Mouse (Mus musculus): ENCODE data around the gene Wnt3a. TPM values are rescaled to one million over a fixed set of nuclear protein-coding genes. Genes with fewer than 3 reads are reported as not detected.
A peak's percentile ranks its signal among the peaks of the same experiment; 100 is the strongest.
"Not testable (repeated sequence)": the region's sequence is repeated elsewhere in the genome, so short reads cannot be mapped to it uniquely, and the experiment has no call there.

The Wnt3a gene
- polyA plus RNA-seq, 1 experiment from 2014 or later: not detected

- H3K9ac ChIP-seq (ENCODE audit: low read length): no peak overlapping the region
- H3K36me3 ChIP-seq (ENCODE audit: control insufficient read depth, insufficient read depth): peaks cover 10% of the 10 kb centered on the region
- no peaks in the 10 kb centered on the region for H3K27me3 ChIP-seq (ENCODE audit: control insufficient read depth, insufficient read depth, low read length)
- no peak overlapping the region for H3K27ac ChIP-seq (ENCODE audit: low read length)
- no peak overlapping the region for H3K4me2 ChIP-seq (ENCODE audit: low read depth, low read length)
- ATAC-seq (replicated peaks; ENCODE audit: extremely low read depth, insufficient read depth, low FRiP score): no peak
- H3K9me3 ChIP-seq (replicated peaks; ENCODE audit: control insufficient read depth, low read length): no peaks in the 10 kb centered on the region
- H3K4me1 ChIP-seq (ENCODE audit: control insufficient read depth, insufficient read depth, low read length): peaks cover 77% of the 10 kb centered on the region
- H3K4me3 ChIP-seq (ENCODE audit: low read length): no peak overlapping the region
These were observed 68.9 kb downstream of the Wnt3a start for GRCm38 (mm10) chr11:59221604-59222003.

- no peak overlapping the region for H3K4me3 ChIP-seq (ENCODE audit: low read length)
- no peak overlapping the region for H3K9ac ChIP-seq (ENCODE audit: low read length)
- H3K36me3 ChIP-seq (ENCODE audit: control insufficient read depth, insufficient read depth): peaks cover 10% of the 10 kb centered on the region
- no peak overlapping the region for H3K4me2 ChIP-seq (ENCODE audit: low read depth, low read length)
- no peak for ATAC-seq (replicated peaks; ENCODE audit: extremely low read depth, insufficient read depth, low FRiP score)
- no peak overlapping the region for H3K27ac ChIP-seq (ENCODE audit: low read length)
- peaks cover 54% of the 10 kb centered on the region for H3K4me1 ChIP-seq (ENCODE audit: control insufficient read depth, insufficient read depth, low read length)
- no peaks in the 10 kb centered on the region for H3K27me3 ChIP-seq (ENCODE audit: control insufficient read depth, insufficient read depth, low read length)
- no peaks in the 10 kb centered on the region for H3K9me3 ChIP-seq (replicated peaks; ENCODE audit: control insufficient read depth, low read length)
These were observed 71.5 kb downstream of the Wnt3a start for GRCm38 (mm10) chr11:59219064-59219463.

GRCm38 (mm10) chr11:59218389-59218998 lies 72.1 kb downstream of the Wnt3a start:
- H3K36me3 ChIP-seq (ENCODE audit: control insufficient read depth, insufficient read depth): peaks cover 10% of the 10 kb centered on the region
- no peak overlapping the region; the same call in 1 of the 2 replicates for H3K4me2 ChIP-seq (ENCODE audit: low read depth, low read length)
- 0 out of 2 replicates have a peak overlapping the region, but pooled peaks have one; percentile 16 for H3K27ac ChIP-seq (ENCODE audit: low read length)
- WGBS: 66% methylated on average over 4 of the region's 4 CpGs
- peaks cover 51% of the 10 kb centered on the region for H3K4me1 ChIP-seq (ENCODE audit: control insufficient read depth, insufficient read depth, low read length)
- no peak overlapping the region for H3K9ac ChIP-seq (ENCODE audit: low read length)
- ATAC-seq (replicated peaks; ENCODE audit: extremely low read depth, insufficient read depth, low FRiP score): no peak
- H3K9me3 ChIP-seq (replicated peaks; ENCODE audit: control insufficient read depth, low read length): no peaks in the 10 kb centered on the region
- no peak overlapping the region for H3K4me3 ChIP-seq (ENCODE audit: low read length)
- H3K27me3 ChIP-seq (ENCODE audit: control insufficient read depth, insufficient read depth, low read length): no peaks in the 10 kb centered on the region

- Histone ChIP-seq H3K4me3 (ENCODE audit: low read length) (no peak overlapping the region), H3K4me2 (ENCODE audit: low read depth, low read length) (no peak overlapping the region), H3K27me3 (ENCODE audit: control insufficient read depth, insufficient read depth, low read length) (no peaks in the 10 kb centered on the region), H3K36me3 (ENCODE audit: control insufficient read depth, insufficient read depth) (peaks cover 17% of the 10 kb centered on the region), H3K9ac (ENCODE audit: low read length) (no peak overlapping the region), H3K9me3 (replicated peaks; ENCODE audit: control insufficient read depth, low read length) (no peaks in the 10 kb centered on the region), H3K4me1 (ENCODE audit: control insufficient read depth, insufficient read depth, low read length) (peaks cover 45% of the 10 kb centered on the region), H3K27ac (ENCODE audit: low read length) (no peak overlapping the region)
- no peak for ATAC-seq (replicated peaks; ENCODE audit: extremely low read depth, insufficient read depth, low FRiP score)
- WGBS: 59% methylated on average over 3 of the region's 3 CpGs
These were observed 73.6 kb downstream of the Wnt3a start for GRCm38 (mm10) chr11:59216955-59217354.

- Histone ChIP-seq H3K36me3 (ENCODE audit: control insufficient read depth, insufficient read depth) (peaks cover 27% of the 10 kb centered on the region), H3K9me3 (replicated peaks; ENCODE audit: control insufficient read depth, low read length) (no peaks in the 10 kb centered on the region), H3K27ac (ENCODE audit: low read length) (no peak overlapping the region), H3K4me3 (ENCODE audit: low read length) (no peak overlapping the region), H3K9ac (ENCODE audit: low read length) (no peak overlapping the region), H3K27me3 (ENCODE audit: control insufficient read depth, insufficient read depth, low read length) (no peaks in the 10 kb centered on the region), H3K4me1 (ENCODE audit: control insufficient read depth, insufficient read depth, low read length) (peaks cover 33% of the 10 kb centered on the region), H3K4me2 (ENCODE audit: low read depth, low read length) (no peak overlapping the region)
- 87% methylated on average over 12 of the region's 12 CpGs for WGBS
- no peak for ATAC-seq (replicated peaks; ENCODE audit: extremely low read depth, insufficient read depth, low FRiP score)
These were observed 77.6 kb downstream of the Wnt3a start for GRCm38 (mm10) chr11:59212892-59213494.

- Histone ChIP-seq H3K4me1 (ENCODE audit: control insufficient read depth, insufficient read depth, low read length) (peaks cover 28% of the 10 kb centered on the region), H3K36me3 (ENCODE audit: control insufficient read depth, insufficient read depth) (peaks cover 27% of the 10 kb centered on the region)
- not testable (repeated sequence) for ATAC-seq (replicated peaks; ENCODE audit: extremely low read depth, insufficient read depth, low FRiP score); H3K27ac ChIP-seq (ENCODE audit: low read length); H3K4me3 ChIP-seq (ENCODE audit: low read length); H3K4me2 ChIP-seq (ENCODE audit: low read depth, low read length); H3K9me3 ChIP-seq (replicated peaks; ENCODE audit: control insufficient read depth, low read length); H3K9ac ChIP-seq (ENCODE audit: low read length); H3K27me3 ChIP-seq (ENCODE audit: control insufficient read depth, insufficient read depth, low read length)
- 70% methylated on average over 12 of the region's 12 CpGs for WGBS
These were observed 78.2 kb downstream of the Wnt3a start for GRCm38 (mm10) chr11:59212320-59212719.

- not testable (repeated sequence) for H3K4me2 ChIP-seq (ENCODE audit: low read depth, low read length); ATAC-seq (replicated peaks; ENCODE audit: extremely low read depth, insufficient read depth, low FRiP score); H3K9ac ChIP-seq (ENCODE audit: low read length); H3K4me3 ChIP-seq (ENCODE audit: low read length); H3K27ac ChIP-seq (ENCODE audit: low read length); H3K27me3 ChIP-seq (ENCODE audit: control insufficient read depth, insufficient read depth, low read length); H3K9me3 ChIP-seq (replicated peaks; ENCODE audit: control insufficient read depth, low read length)
- 84% methylated on average over 9 of the region's 9 CpGs for WGBS
- peaks cover 23% of the 10 kb centered on the region for H3K4me1 ChIP-seq (ENCODE audit: control insufficient read depth, insufficient read depth, low read length)
- peaks cover 29% of the 10 kb centered on the region for H3K36me3 ChIP-seq (ENCODE audit: control insufficient read depth, insufficient read depth)
These were observed 79.0 kb downstream of the Wnt3a start for GRCm38 (mm10) chr11:59211561-59211960.

- Histone ChIP-seq H3K4me3 (ENCODE audit: low read length) (no peak overlapping the region), H3K9me3 (replicated peaks; ENCODE audit: control insufficient read depth, low read length) (no peaks in the 10 kb centered on the region), H3K4me2 (ENCODE audit: low read depth, low read length) (no peak overlapping the region), H3K27ac (ENCODE audit: low read length) (no peak overlapping the region), H3K4me1 (ENCODE audit: control insufficient read depth, insufficient read depth, low read length) (peaks cover 23% of the 10 kb centered on the region), H3K36me3 (ENCODE audit: control insufficient read depth, insufficient read depth) (peaks cover 39% of the 10 kb centered on the region), H3K9ac (ENCODE audit: low read length) (no peak overlapping the region), H3K27me3 (ENCODE audit: control insufficient read depth, insufficient read depth, low read length) (no peaks in the 10 kb centered on the region)
- 71% methylated on average over 4 of the region's 4 CpGs for WGBS
- no peak for ATAC-seq (replicated peaks; ENCODE audit: extremely low read depth, insufficient read depth, low FRiP score)
These were observed 80.5 kb downstream of the Wnt3a start for GRCm38 (mm10) chr11:59210020-59210419.

- Histone ChIP-seq H3K4me2 (ENCODE audit: low read depth, low read length) (no peak overlapping the region; the same call in 1 of the 2 replicates), H3K27ac (ENCODE audit: low read length) (no peak overlapping the region), H3K9ac (ENCODE audit: low read length) (no peak overlapping the region), H3K27me3 (ENCODE audit: control insufficient read depth, insufficient read depth, low read length) (no peaks in the 10 kb centered on the region), H3K4me1 (ENCODE audit: control insufficient read depth, insufficient read depth, low read length) (peaks cover 23% of the 10 kb centered on the region), H3K36me3 (ENCODE audit: control insufficient read depth, insufficient read depth) (peaks cover 39% of the 10 kb centered on the region), H3K9me3 (replicated peaks; ENCODE audit: control insufficient read depth, low read length) (no peaks in the 10 kb centered on the region), H3K4me3 (ENCODE audit: low read length) (no peak overlapping the region)
- 63% methylated on average over 5 of the region's 5 CpGs for WGBS
- ATAC-seq (replicated peaks; ENCODE audit: extremely low read depth, insufficient read depth, low FRiP score): no peak
These were observed 81.0 kb downstream of the Wnt3a start for GRCm38 (mm10) chr11:59209580-59209979.

Data from heart, embryonic 16.5 days (tissue).